20 mouse cellular contexts compared by ENCODE assay signal in the genomic region with DNA sequence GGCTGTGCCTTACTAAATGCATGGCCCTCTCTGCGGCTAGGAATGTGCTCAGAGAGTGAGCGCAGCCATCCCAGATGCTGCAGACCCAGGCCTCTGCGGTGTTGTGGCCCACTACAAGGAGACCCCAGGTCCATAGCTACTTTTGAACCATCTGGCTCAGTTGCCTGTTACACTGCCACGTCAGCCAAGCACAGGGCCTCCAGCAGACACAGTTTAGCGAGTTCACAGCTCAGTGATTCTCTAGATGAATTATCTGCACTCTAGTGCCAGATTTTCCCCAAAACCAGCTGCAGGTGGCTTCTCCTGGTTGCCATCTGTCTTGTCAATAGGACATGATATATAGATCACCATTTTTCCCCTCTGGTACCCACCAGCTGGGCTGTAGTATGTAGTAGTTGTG.
DNase-seq lines count a peak whose midpoint lies in the region; ATAC-seq and TF ChIP-seq lines count a peak whose summit lies in the region.
"Had no signal": no experiment of that assay in that cellular context is flagged by ENCODE, and none has a peak within 500 bp of the region (broad histone marks: within the 10 kb centered on the region; RNA-seq: fewer than 3 reads in every experiment).

No protein-coding gene starts in this region.

- H3K9ac ChIP-seq in hindbrain, embryonic 15.5 days: no peak overlapping the region
- no peak overlapping the region for H3K9ac ChIP-seq in hindbrain, embryonic 12.5 days
- H3K9ac ChIP-seq in liver, adult 2 months (ENCODE audit: low read depth, low read length): no peak overlapping the region
- H3K9ac ChIP-seq in liver, embryonic 12.5 days: no peak overlapping the region
- H3K9ac ChIP-seq: forebrain, embryonic 13.5 days; forebrain, postnatal 0 days; heart, embryonic 13.5 days had no signal

- H3K36me3 ChIP-seq in hindbrain, embryonic 15.5 days: no peaks in the 10 kb centered on the region
- H3K36me3 ChIP-seq in hindbrain, embryonic 12.5 days: no peaks in the 10 kb centered on the region
- H3K36me3 ChIP-seq in liver, adult 2 months (ENCODE audit: control insufficient read depth, insufficient read depth, low read length): no peaks in the 10 kb centered on the region
- no peaks in the 10 kb centered on the region for H3K36me3 ChIP-seq in liver, embryonic 12.5 days
- H3K36me3 ChIP-seq: G1E; heart, embryonic 13.5 days had no signal

- 67% methylated on average over 5 of the region's 5 CpGs for WGBS in hindbrain, embryonic 15.5 days
- WGBS in hindbrain, embryonic 12.5 days: 75% methylated on average over 5 of the region's 5 CpGs
- WGBS in liver, adult 2 months: 85% methylated on average over 5 of the region's 5 CpGs
- 65% methylated on average over 5 of the region's 5 CpGs for WGBS in liver, embryonic 12.5 days (ENCODE audit: insufficient replicate concordance)

- H3K4me1 ChIP-seq in hindbrain, embryonic 15.5 days (replicated peaks): peaks cover 11% of the 10 kb centered on the region
- H3K4me1 ChIP-seq in hindbrain, embryonic 12.5 days: peaks cover 6% of the 10 kb centered on the region
- H3K4me1 ChIP-seq in liver, adult 2 months (ENCODE audit: control insufficient read depth, insufficient read depth, low read length): no peaks in the 10 kb centered on the region
- peaks cover 6% of the 10 kb centered on the region for H3K4me1 ChIP-seq in liver, embryonic 12.5 days

- no peaks in the 10 kb centered on the region for H3K79me2 ChIP-seq in liver, adult 2 months (ENCODE audit: control insufficient read depth, insufficient read depth, low read length)

- no peak overlapping the region for H3K4me3 ChIP-seq in hindbrain, embryonic 15.5 days
- no peak overlapping the region for H3K4me3 ChIP-seq in hindbrain, embryonic 12.5 days
- no peak overlapping the region for H3K4me3 ChIP-seq in liver, adult 2 months (ENCODE audit: insufficient read depth, low read depth, low read length)
- H3K4me3 ChIP-seq in liver, embryonic 12.5 days: no peak overlapping the region
- H3K4me3 ChIP-seq: forebrain, embryonic 13.5 days; heart, embryonic 13.5 days had no signal

- peak; percentile 52; the same call in 1 of the 2 replicates for ATAC-seq in hindbrain, embryonic 15.5 days (ENCODE audit: low FRiP score, low read depth)
- ATAC-seq in hindbrain, embryonic 12.5 days (ENCODE audit: low FRiP score): no peak
- no peak for ATAC-seq in liver, embryonic 12.5 days
- ATAC-seq: CD4-positive, CD25-positive, alpha-beta regulatory T cell, adult 4 months; forebrain, embryonic 13.5 days; forebrain, postnatal 0 days; intestine, embryonic 16.5 days had no signal

- peak; percentile 40 to 49 for DNase-seq in cerebellum, postnatal 10 days
- DNase-seq in cerebellum, postnatal 4 days (ENCODE audit: low spot score in 2 of 2): no peak
- peak; percentile 2 for DNase-seq in liver, adult 2 months (ENCODE audit: extremely low read depth, low read depth, low spot score)
- peak; percentile 13 for DNase-seq in mesoderm, embryonic 11.5 days (ENCODE audit: low read depth, low spot score)
- DNase-seq: adrenal gland, postnatal 10 days; B cell, adult 2 months; cerebellum, adult 11-12 months; cerebellum, adult 9-11 months; forebrain, postnatal 0 days; gastrocnemius, postnatal 25 days; heart, adult 11 months; heart, postnatal 36 days had no signal

- TF ChIP-seq POLR2A in liver, adult 2 months (IDR thresholded peaks at IDR 0.05; ENCODE audit: extremely low read depth, insufficient read depth, low read length): no peak

- H3K27ac ChIP-seq in hindbrain, embryonic 15.5 days (replicated peaks): no peak overlapping the region
- H3K27ac ChIP-seq in hindbrain, embryonic 12.5 days: no peak overlapping the region
- H3K27ac ChIP-seq in liver, adult 2 months (replicated peaks; ENCODE audit: insufficient read depth, low read depth, low read length): no peak overlapping the region
- H3K27ac ChIP-seq in liver, embryonic 12.5 days: no peak overlapping the region
- H3K27ac ChIP-seq: forebrain, embryonic 13.5 days; heart, embryonic 13.5 days had no signal

- no peaks in the 10 kb centered on the region for H3K27me3 ChIP-seq in hindbrain, embryonic 15.5 days
- H3K27me3 ChIP-seq in hindbrain, embryonic 12.5 days: no peaks in the 10 kb centered on the region
- no peaks in the 10 kb centered on the region for H3K27me3 ChIP-seq in liver, adult 2 months (ENCODE audit: control insufficient read depth, insufficient read depth, low read length)
- no peaks in the 10 kb centered on the region for H3K27me3 ChIP-seq in liver, embryonic 12.5 days (replicated peaks)
- H3K27me3 ChIP-seq: forebrain, embryonic 13.5 days; heart, embryonic 13.5 days had no signal

- no peaks in the 10 kb centered on the region for H3K9me3 ChIP-seq in hindbrain, embryonic 15.5 days
- H3K9me3 ChIP-seq in hindbrain, embryonic 12.5 days (replicated peaks): no peaks in the 10 kb centered on the region
- H3K9me3 ChIP-seq in liver, embryonic 12.5 days (replicated peaks): no peaks in the 10 kb centered on the region
- H3K9me3 ChIP-seq: forebrain, embryonic 13.5 days had no signal

- H3K4me2 ChIP-seq in hindbrain, embryonic 15.5 days: no peak overlapping the region
- no peak overlapping the region for H3K4me2 ChIP-seq in hindbrain, embryonic 12.5 days (replicated peaks)
- no peak overlapping the region for H3K4me2 ChIP-seq in liver, embryonic 12.5 days
- H3K4me2 ChIP-seq: forebrain, embryonic 13.5 days; heart, embryonic 13.5 days had no signal

- TF ChIP-seq CTCF in liver, adult 2 months (IDR thresholded peaks at IDR 0.05; ENCODE audit: low read depth, low read length): no peak

Comparison
In these comparisons a context has a peak if more than half of its experiments do, and no peak if none do; other contexts are left out.
1. DNase-seq: peak in cerebellum, postnatal 10 days (2 of 2), liver, adult 2 months (single experiment) and mesoderm, embryonic 11.5 days (single experiment); none in cerebellum, postnatal 4 days (0 of 2).